Mouse (Mus musculus): Measurements from ENCODE around the gene Chil6.
A peak's percentile ranks its signal among the peaks of the same experiment; 100 is the strongest.

The Chil6 gene

GRCm38 (mm10) chr3:106406082-106406481, at the start of gene Chil6:
Gene Chil6 (minus strand): TSS chr3:106406182.
- no peak for DNase-seq

- DNase-seq, result no peak
Observed at GRCm38 (mm10) chr3:106452616-106453015, 46.6 kb upstream of the Chil6 start.

- peak; percentile 11 for DNase-seq
Observed at GRCm38 (mm10) chr3:106449567-106449966, 43.6 kb upstream of the Chil6 start.

GRCm38 (mm10) chr3:106448995-106449394, 43.0 kb upstream of the Chil6 start:
- no peak for DNase-seq

GRCm38 (mm10) chr3:106448571-106448970, 42.6 kb upstream of the Chil6 start:
- peak; percentile 71 for DNase-seq

Measured in lung, postnatal 36 days (tissue).